Mouse (Mus musculus): ENCODE data around the gene Slc22a3. TPM values are rescaled to one million over a fixed set of nuclear protein-coding genes. Genes with fewer than 3 reads are reported as not detected.
A peak's percentile ranks its signal among the peaks of the same experiment; 100 is the strongest.

The Slc22a3 gene
- total RNA-seq, 2 experiments from 2014 or later: 2.4 to 2.8 TPM

DNA sequence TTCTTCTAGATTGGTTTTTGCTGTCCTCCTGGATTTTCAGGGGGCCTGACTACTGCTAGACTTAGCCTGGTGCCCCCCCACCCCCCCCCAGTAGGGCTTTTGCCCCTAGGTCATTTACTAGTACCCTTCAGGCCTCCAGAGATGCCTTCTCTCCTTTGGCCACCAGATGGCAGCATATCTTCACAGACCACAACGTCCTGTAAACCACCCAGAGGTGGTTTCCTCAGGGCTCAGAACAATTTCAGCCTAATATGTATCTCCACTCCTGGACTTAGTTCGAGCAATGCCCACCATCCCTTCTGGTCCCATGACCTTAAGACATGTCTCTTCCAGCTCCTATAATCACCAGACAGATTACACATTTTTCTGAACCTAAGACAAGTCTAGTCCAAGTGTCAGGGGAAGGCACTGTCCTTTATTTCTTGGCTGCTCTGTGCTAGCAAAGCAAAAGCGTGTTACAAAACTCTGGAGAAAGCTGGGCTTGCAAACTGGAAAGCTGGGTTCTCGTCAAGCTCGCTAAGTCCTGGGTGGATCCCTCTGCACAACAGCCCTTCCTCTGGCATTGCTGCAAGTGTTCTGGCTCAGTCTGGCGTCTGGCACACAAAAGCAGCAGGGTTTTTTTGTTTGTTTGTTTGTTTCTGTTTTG is 91.1 kb downstream of the Slc22a3 start:
- DNase-seq (ENCODE audit: low spot score in 2 of 2): peak; percentile 81 to 82
- intact Hi-C loops (cut with DNase I): loop anchor here (1.0 to 5.0 kb wide), 6 partner anchors 38 to 581 kb away; partner anchors contain the start of gene Mas1

DNA sequence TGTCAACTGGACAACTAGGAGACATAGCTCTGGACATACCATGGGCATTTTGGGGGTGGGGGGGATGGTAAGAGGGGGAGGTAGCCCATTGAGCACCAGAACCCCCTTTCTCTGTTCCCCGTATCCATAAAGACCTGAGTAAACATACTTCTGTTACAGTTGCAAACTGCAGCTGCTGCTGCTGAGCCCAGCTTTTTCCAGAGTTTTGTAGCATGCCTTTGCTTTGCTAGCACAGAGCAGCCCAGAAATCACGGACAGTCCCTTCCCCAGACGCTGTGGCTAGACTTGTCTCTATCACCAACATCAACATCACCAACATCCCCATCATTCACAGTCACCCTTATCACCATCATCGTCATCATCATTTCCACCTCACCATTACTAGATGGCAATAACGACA is 91.8 kb downstream of the Slc22a3 start:
- intact Hi-C loops (cut with DNase I): loop anchor here (1.0 to 5.0 kb wide), 6 partner anchors 39 to 582 kb away; partner anchors contain the start of gene Mas1
- DNase-seq (ENCODE audit: low spot score in 2 of 2): no peak

DNA sequence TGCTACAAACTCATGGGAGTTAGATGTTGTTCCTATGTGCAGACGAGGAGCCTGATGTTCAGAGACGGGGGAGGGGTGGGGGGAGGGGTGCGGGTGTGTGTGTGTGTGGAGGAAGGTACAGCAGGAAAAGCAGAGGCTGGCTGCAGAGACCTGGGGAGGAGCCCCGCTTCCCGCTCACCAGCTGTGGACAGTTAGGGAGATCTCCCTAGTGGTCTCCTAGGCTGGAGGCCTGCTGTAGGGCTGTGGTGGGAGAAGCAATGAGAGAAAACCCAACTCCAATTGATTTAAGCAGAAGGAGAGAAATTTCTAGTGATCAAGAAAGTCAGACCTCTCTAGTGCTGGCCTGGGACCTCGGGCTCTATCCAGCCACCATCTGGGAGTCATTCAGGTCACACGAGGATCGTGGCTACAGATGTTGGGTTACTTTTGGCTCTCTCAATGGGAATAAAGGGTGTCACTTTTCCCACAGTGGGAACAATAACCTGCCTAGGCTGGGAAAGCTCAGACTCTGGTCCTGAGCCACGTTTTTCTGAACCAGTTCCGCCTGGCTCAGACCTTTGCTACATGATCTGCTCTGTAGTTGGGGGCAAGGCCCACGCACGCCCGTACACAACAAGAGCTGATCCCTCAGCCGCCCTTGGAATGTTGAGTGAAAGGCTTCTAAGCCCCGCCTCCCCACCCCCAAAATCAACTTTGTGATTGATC is 92.3 kb downstream of the Slc22a3 start:
- DNase-seq (ENCODE audit: low spot score in 2 of 2): no peak
- intact Hi-C loops (cut with DNase I): loop anchor here (5.0 kb wide), 2 partner anchors 452 to 582 kb away; partner anchors contain the start of gene Mas1

DNA sequence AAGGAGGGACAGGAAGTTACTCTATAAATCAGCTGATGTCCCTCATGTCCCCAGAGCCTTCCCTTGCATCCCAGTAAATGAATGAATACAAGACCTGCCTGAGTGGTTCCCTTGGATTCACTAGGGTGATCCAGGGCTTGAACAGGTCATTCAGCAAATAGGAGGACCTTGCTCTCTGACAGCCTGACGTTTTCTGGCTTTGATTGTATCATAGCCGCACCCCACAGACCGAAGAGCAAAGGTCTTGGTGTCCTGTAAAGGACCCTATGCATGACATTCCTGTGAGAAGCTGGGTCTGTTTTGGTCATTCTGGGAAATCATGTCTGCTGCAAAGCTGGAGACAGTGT is 94.6 kb downstream of the Slc22a3 start:
- DNase-seq (ENCODE audit: low spot score in 2 of 2): no peak
- intact Hi-C loops (cut with DNase I): no loop called here

DNA sequence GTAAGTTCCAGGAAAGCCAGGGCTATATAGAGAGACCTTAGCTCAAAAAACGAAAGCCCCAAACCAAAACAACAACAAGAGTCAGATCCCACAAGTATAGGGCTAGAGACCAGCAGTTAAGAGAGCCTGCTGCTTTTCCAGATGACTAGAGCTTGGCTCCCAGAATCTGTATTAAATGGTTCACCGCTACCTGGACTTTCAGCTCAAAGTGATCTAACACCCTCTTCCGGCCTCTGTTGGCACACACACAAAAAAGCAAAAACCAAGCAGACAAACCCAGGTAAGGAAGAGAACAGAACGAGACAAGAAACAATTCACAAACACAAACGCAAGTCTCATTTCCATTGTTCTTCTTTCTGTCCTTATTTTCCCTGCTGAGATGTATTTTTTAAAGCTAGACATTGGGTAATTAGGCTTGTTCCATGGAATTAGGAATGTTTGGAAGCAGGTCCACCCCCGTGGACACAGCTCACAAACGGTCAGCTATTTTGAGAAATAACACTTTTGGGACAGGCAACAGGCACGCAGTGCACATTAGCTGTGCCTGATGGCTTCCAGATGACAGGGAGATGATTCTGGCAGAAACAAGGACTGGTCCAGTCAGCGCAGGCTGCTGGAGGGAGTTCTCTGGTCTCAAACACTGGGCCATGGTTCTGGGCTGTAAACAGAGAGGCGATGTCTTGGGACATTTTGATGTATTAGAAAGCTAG is 95.2 kb downstream of the Slc22a3 start:
- no peak for DNase-seq (ENCODE audit: low spot score in 2 of 2)
- intact Hi-C loops (cut with DNase I): no loop called here

DNA sequence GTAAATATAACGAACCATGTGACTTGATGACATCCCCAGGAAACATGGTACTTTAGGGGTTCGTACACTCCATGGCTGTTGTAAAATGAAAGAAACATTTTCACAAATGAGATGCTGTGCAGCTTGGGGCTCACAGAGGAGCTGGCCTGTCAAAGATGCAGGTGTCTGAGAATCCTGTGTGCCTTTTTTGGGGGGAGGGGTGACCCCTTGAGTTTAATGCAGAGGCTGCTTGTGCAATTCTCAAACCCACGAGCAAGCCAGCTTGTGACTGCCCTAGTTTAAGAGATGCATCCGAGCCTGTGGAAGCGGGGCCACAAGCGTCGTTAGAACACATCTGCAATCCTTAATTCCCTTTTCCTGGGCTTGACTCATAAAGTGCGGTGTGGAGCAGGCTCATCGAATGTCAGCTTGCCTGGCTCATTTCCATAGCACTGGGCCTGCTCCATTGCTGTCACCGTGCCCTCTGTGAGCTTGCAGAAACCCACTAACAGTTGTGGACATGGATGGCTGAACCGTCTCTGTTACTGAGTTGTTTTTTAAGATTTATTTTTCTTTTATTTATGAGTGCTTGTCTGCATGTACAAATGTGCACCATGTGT is 98.1 kb downstream of the Slc22a3 start:
- DNase-seq (ENCODE audit: low spot score in 2 of 2): no peak
- intact Hi-C loops (cut with DNase I): no loop called here

DNA sequence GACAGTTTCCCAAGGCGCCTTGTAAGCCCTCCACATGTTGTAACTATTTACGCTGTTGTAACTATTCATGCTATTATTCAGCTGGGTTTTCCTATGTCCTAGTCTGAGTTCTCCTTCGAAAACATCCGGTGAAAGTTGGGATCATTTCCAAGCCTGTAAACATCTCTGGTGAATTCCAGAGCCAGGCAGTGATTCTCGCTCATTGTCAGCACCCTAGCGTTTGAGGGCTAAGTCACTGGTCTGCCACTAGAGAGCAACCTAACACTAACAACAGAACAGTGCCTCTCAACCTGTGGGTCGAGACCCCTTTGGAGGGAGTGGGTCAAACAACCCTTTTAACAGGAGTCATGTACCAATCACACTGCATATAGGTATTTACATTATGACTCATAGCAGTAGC is 104.1 kb downstream of the Slc22a3 start:
- no peak for DNase-seq (ENCODE audit: low spot score in 2 of 2)
- intact Hi-C loops (cut with DNase I): no loop called here

DNA sequence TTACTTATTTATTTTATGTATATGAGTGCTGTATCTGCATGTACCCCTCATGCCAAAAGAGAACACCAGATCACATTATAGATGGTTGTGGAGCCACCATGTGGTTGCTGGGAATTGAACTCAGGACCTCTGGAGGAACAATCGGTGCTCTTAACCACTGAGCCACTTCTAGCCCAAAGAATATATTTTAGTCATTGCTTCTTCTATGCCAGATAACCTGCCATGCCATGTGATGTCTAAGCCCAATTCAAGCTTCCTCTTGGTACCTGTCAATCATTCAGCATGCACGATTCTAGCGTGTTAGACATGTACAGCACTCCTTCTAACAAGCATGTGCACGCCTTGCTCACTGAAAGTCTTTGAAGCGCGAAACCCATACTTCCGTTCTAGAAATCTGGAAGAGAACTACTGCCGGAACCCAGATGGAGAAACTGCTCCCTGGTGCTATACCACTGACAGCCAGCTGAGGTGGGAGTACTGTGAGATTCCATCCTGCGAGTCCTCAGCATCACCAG is 111.3 kb downstream of the Slc22a3 start:
- intact Hi-C loops (cut with DNase I): no loop called here
- no peak for DNase-seq (ENCODE audit: low spot score in 2 of 2)

DNA sequence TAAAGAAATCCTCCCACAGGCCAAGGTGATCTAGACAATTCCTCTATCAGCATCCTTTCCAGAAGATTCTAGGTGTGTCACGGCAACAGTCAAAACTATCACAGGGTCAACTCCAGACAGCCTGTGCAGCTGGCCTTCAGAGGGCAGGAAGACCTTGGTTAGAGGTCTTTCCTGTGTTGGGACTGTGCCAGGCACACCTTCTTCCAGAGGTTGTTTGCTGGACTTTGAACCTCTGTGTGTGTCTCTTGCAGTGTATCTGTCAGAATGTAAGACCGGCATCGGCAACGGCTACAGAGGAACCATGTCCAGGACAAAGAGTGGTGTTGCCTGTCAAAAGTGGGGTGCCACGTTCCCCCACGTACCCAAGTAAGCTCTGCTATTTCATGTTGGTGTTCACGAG is 119.3 kb downstream of the Slc22a3 start:
- DNase-seq (ENCODE audit: low spot score in 2 of 2): no peak
- intact Hi-C loops (cut with DNase I): no loop called here

DNA sequence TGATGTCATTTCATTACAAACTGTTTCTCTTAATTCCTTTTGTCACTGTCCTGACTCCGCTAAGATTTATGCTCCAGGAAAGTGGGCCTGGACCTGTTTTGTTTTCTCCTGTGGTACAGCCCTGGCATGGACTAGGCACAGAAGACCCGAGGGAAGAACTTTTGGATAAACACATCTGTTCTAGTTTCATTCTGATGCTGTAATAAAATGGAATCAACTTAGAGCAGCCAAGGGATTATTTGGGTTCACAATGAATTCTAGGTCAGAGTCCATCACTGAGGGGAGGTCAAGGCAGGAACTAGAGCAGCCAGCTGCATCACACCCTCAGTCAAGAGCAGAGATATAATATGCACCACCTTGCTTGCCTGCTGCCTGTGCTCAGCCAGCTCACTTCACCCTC is 119.7 kb downstream of the Slc22a3 start:
- intact Hi-C loops (cut with DNase I): no loop called here
- DNase-seq (ENCODE audit: low spot score in 2 of 2): no peak

DNA sequence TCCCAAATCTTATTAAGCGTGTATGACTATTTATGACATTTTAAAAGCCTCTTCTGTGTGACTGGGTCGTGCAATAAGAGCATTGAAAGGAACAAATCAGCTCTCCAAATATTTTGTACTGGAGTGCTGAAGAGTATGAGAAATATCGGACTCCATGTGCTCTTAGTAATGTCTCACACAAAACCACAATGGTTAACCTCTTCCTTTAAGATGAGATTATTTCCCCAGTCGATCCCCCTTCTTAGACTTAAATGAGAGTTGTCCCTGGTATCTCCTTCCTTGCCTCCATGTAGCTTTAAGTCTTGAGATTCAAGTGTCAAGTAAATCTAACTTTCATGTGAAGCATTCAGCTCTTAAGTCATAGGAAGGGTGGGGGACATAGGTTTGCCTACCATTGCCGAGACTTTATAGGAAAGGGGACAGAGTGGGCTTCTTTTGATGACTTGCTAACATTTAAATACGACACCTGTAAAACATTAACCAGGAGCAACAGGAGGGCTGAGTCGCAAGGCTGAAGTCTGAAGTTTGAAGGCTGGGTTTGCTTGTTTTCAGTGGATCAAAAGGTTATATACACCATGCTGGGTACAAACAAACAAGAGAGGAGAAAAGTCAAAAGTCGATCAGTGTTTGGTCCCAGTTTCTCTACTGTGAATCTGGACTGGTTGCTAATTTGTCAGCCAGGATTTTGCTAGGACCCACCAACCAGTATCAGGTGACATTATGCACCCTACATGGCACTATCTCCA is 122.3 kb downstream of the Slc22a3 start:
- DNase-seq (ENCODE audit: low spot score in 2 of 2): no peak
- intact Hi-C loops (cut with DNase I): no loop called here

DNA sequence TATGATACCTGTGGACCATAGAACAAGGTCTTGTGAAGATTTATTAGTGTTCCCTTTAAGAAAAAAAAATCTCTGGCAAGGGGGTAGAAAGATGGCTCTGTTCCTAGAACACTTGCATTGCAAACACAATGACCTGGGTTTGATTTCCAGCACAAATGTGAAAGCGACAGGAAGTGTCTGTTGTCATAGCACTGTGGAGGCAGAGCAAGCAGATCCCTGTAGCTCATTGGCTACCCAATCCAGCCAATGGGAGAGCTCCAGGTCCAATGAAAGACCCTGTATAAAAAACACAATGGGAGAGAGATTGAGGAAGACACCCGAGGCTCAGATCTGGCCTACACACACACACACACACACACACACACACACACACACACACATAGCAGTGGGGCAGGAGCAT is 125.0 kb downstream of the Slc22a3 start:
- intact Hi-C loops (cut with DNase I): no loop called here
- DNase-seq (ENCODE audit: low spot score in 2 of 2): no peak

DNA sequence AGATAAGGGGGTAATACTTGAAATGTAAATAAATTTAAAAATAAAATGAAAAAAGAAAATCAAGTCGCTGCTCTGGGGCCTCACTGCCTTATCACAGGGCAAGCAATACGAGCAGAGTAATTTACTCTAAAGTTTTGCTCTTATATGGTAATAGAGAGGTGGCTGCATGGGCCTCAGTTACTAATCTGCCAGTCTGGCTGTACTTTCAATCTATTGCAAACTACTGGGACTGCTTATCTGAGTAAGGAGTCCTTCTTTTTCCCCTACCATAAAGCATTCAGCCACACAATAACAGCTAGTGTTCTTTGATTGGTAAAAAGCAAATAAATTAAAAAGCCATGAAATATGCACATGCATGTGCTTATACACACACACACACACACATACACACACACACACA is 125.9 kb downstream of the Slc22a3 start:
- intact Hi-C loops (cut with DNase I): no loop called here
- DNase-seq (ENCODE audit: low spot score in 2 of 2): no peak

DNA sequence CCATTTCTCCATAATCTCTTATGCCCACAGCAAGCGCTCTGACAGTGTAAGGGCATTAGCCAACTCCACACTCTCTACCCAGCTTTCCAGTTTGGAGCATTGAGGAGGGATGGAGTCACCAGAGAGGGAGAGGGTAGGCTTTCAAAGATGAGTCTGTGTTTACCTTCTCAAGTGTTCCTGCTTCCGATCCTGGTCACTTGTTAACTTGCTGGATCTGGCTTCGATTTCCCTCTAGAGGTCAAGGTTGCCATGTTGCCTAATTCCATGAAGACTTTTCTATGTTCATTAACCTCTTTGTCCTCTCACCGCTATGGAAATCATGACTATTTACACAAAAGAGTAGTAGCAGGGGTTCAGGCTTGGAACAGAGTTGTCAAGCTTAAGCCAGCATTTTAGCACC is 127.2 kb downstream of the Slc22a3 start:
- intact Hi-C loops (cut with DNase I): no loop called here
- DNase-seq (ENCODE audit: low spot score in 2 of 2): no peak

DNA sequence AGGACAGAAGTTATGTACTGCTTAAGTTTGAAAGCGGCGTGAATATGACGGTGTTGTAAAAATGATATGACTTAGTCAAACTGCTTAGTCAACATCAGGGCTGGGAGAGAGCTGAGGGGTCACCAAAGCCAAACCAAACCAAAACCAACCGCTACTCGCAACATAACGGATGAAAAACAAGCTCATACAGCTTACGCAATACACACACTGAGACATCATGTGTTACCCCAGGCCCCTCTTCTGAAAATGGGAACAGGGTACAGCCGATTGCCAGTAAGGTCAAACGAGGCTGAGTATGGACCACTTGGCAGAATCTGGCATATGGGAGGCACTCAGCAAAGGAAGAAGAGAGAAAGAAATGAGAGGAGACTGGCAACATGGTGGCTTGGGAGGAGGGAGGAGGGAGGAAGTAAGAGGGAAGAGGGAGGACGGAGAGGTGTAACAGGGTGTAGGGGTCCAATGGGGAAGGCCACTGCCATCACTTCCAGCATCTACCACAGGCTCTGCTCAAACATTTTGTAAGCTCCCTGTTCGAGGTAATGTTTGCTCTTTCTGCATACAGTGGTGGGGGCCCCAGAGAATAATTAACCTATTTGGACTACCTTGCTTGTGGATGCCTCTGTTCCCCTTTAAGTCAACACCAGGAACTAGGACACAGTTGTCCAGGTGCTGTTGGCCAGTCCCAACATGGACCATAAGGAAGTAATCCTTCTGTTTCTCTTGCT is 129.4 kb downstream of the Slc22a3 start, which contains the start of gene Plg:
Gene Plg (plus strand): TSS at position 628 of the 725 bp plus-strand sequence.
- no peak for DNase-seq (ENCODE audit: low spot score in 2 of 2)
- intact Hi-C loops (cut with DNase I): loop anchor here (10.0 kb wide), 1 partner anchor 263 kb away; the partner anchor contains the start of gene Agpat4

DNA sequence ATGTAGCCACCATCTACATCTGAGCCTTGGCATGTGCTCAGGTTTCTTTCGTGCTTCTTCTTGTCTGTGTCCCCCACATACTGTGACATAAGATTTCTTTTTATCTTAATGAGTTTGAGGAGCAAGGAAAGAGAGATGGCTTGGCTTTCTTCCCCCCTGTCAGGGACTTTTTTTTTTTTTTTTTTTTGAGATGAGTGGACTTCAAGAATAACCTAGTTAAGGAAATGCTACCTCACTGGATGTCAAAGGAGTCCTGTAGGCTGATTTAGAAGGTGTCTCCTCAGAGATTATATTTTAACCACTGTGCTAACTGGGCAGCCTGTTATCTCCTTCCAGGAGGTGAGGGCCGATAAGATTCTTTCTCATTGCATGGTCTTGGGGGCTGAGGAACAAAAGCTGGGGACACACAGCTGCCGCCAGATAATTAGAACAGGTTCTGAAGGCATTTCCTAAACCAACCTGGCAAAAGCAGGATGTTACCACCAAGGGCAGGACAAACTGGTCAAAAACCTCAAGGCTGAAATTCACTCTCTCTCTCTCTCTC is 133.8 kb downstream of the Slc22a3 start:
- DNase-seq (ENCODE audit: low spot score in 2 of 2): no peak
- intact Hi-C loops (cut with DNase I): loop anchor here (5.0 to 10.0 kb wide), 3 partner anchors 56 to 259 kb away; partner anchors contain the start of genes Agpat4 and Map3k4

DNA sequence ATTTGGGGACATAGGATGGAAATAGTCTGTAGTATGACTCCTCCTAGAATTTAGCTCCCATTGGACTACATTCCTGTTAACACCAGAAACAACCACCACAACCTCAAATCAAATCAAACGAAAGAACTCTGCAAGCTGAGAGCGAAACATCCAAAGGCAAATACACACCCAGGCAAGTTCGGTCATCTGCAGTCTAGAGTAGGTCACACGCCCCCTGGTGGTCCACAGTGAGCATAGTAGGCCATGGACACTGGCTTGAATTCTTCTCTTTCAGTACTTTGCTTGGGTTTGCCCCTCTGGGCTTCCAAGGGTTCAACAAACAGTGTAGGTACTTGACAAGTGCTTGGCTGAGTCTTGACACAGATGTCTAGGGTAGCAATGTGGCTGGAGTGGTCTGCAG is 135.5 kb downstream of the Slc22a3 start:
- peak; percentile 59 to 65 for DNase-seq (ENCODE audit: low spot score in 2 of 2)
- intact Hi-C loops (cut with DNase I): loop anchor here (5.0 to 10.0 kb wide), 3 partner anchors 55 to 257 kb away; partner anchors contain the start of genes Agpat4 and Map3k4

DNA sequence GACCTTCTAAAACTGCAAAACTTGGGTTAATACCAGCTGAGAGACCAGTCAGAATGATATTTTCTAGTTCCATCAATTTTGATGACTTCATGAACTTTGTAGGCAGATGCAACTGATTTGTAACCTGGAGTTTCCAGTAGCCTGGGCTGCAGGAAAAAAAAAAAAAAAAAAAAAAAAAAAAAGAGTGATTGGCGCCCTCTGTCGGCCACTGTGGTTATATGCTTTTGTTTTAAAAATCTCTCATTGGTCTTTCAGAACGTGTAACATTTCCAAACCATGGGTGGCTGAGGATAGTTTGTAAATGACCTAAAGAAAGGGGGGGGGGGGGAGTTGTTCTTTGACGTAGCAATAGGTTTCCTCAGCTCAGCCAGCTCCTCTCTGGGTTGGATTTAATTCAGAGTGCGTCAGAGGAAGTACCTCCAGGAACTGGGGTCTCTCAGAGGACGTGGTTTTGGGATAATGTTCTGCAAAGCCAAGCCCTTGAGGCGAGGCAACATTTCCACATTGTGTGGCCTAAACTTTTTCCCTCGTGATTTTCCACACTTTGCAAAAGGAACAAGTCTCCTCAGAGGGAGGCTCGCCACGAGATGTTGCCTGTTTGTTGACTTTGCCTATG is 136.1 kb downstream of the Slc22a3 start:
- peak in 1 of 2 experiments; percentile 6 for DNase-seq (ENCODE audit: low spot score in 2 of 2)
- intact Hi-C loops (cut with DNase I): loop anchor here (2.0 to 10.0 kb wide), 4 partner anchors 54 to 333 kb away; partner anchors contain the start of genes Agpat4 and Map3k4

All from left cerebral cortex, postnatal 25 days (tissue).